Mouse (Mus musculus) thymus, adult 2 months (tissue): ENCODE measurements around the gene Bag5.

ENCODE experiments used
- CTCF ChIP-seq: fragments of 200-500 bp; IDR thresholded peaks from 2 replicates; pipeline ENCODE4 v1.5.1; 2012; ENCODE audit warnings: mild to moderate bottlenecking, control low read depth, low read length, moderate library complexity, borderline replicate concordance; ENCODE audit not compliant: control insufficient read depth, poor library complexity, insufficient read depth; ENCODE audit errors: extremely low read depth
- POLR2A ChIP-seq: fragments of 200-500 bp; IDR thresholded peaks from 2 replicates; pipeline ENCODE4 v1.6.1; 2012; ENCODE audit warnings: mild to moderate bottlenecking, low read length, control low read depth, moderate library complexity; ENCODE audit not compliant: control insufficient read depth, poor library complexity, insufficient read depth; ENCODE audit errors: extremely low read depth

DNA sequence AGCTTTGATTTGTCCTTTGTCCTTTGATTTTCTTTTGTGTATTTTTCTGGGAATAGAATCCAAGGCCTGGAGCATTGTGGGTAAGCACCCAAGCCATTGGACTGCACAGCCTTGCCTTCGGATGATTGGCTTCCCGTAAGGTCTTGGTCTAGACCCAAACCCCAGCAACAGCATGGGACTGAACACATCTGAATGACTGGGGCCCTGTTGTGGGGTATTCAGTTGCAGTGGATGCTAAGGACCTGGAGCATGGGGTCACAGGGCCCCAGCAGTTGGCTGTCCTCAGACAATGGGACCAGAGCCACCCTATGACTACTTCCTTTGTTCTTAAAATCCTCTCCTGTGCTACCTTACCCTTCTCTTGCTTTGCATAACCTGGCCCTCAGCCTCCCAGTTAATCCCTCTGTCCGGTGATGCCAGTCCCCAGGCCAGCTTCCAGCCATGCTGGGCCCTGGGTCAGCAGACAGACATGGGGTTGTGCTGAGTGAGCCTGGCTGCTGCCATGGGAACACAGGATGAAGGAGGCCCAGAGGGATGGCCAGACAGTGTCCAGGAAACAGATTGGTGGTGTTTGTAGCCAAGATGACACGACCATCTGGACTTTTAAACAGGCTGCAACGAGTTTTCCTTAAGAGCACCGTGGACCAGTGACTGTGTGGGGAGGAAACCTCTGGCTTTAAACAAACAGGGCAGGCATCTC is 11.7 kb upstream of the Bag5 start:
- TF ChIP-seq CTCF (no peak), POLR2A (no peak)
